Mouse (Mus musculus) MEL-GATA-1-ER (cell line): Measurements from ENCODE around the gene Gpd1.
"Not testable (repeated sequence)": the region's sequence is repeated elsewhere in the genome, so short reads cannot be mapped to it uniquely, and the experiment has no call there.

Experiments
- DNase-seq: peaks from one replicate; pipeline ENCODE4 v3.0.0-alpha.2; 2012; ENCODE audit warnings: low read depth; ENCODE audit errors: extremely low read depth

Gene Gpd1

GRCm38 (mm10) chr15:99721921-99722743, 4.8 kb downstream of the Gpd1 start:
- DNase-seq = no peak

GRCm38 (mm10) chr15:99723120-99723514, 5.8 kb downstream of the Gpd1 start:
- DNase-seq = no peak

- peak; percentile 46 for DNase-seq
Observed at GRCm38 (mm10) chr15:99723515-99724291, 6.4 kb downstream of the Gpd1 start.

GRCm38 (mm10) chr15:99724292-99725021, 7.1 kb downstream of the Gpd1 start:
- peak; percentile 68 for DNase-seq

- DNase-seq = peak; percentile 100
Observed at GRCm38 (mm10) chr15:99725341-99726155, 8.2 kb downstream of the Gpd1 start, which contains the start of gene Cox14. Gene Cox14 (plus strand): TSS chr15:99725618.

GRCm38 (mm10) chr15:99726549-99726948, 9.2 kb downstream of the Gpd1 start:
- no peak for DNase-seq

- not testable (repeated sequence) for DNase-seq
Observed at GRCm38 (mm10) chr15:99727039-99727438, 9.7 kb downstream of the Gpd1 start.

GRCm38 (mm10) chr15:99727525-99727924, 10.2 kb downstream of the Gpd1 start:
- DNase-seq = no peak

- no peak for DNase-seq
Observed at GRCm38 (mm10) chr15:99728211-99728610, 10.9 kb downstream of the Gpd1 start.

- no peak for DNase-seq
Observed at GRCm38 (mm10) chr15:99729056-99729783, 11.9 kb downstream of the Gpd1 start.

GRCm38 (mm10) chr15:99731167-99731566, 13.9 kb downstream of the Gpd1 start:
- DNase-seq = no peak

- DNase-seq = no peak
Observed at GRCm38 (mm10) chr15:99731678-99732077, 14.4 kb downstream of the Gpd1 start.

GRCm38 (mm10) chr15:99733186-99733585, 15.9 kb downstream of the Gpd1 start:
- DNase-seq = no peak

- no peak for DNase-seq
Observed at GRCm38 (mm10) chr15:99735631-99736030, 18.3 kb downstream of the Gpd1 start.

GRCm38 (mm10) chr15:99736675-99737074, 19.4 kb downstream of the Gpd1 start:
- no peak for DNase-seq

- no peak for DNase-seq
Observed at GRCm38 (mm10) chr15:99740229-99740628, 22.9 kb downstream of the Gpd1 start.

- no peak for DNase-seq
Observed at GRCm38 (mm10) chr15:99754204-99754603, 36.9 kb downstream of the Gpd1 start.

GRCm38 (mm10) chr15:99767467-99767866, 50.2 kb downstream of the Gpd1 start:
- DNase-seq = no peak

- DNase-seq = no peak
Observed at GRCm38 (mm10) chr15:99768761-99769160, 51.4 kb downstream of the Gpd1 start.

GRCm38 (mm10) chr15:99771004-99771500, 53.7 kb downstream of the Gpd1 start:
- DNase-seq = no peak
